Mouse (Mus musculus): Measurements from ENCODE around the gene Ttc13.

DNA sequence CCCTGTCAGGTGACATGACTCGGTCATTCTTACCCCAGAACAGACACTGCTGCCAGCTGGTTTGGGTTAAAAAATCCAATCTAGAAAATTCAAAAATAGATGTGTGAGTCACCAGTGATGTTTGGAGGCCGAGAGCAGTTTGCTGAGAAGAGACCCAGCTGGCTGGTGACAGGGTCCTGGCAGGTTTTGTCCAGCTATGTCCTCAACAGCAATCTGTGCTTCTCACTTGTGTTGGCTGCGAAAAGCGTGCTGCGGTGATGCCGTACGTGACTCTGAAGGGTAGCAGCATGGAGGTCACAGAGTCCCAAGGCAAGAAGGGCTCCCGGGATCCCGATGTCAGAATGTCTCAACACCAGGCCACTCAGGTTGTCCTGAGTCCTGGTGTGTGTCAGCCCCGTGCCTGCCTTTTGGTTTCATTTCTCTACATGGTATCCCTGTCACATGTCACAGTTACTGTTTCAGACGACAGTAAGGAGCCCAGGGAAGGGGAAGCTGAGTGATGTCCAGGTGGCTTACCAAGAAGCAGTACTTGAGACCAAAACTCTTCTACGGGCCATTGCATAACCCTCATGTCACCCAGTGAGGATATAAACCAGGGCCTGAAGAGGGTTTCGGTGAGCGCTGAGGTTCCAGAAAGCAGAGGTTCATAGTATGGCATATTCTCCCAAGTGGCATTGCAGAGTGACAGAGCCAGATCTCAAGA, 88.6 kb downstream of the Ttc13 start:
- TF ChIP-seq GATA1 (IDR thresholded peaks at IDR 0.05; ENCODE audit: low read length) (no peak), TAL1 (IDR thresholded peaks at IDR 0.05; ENCODE audit: low read length) (no peak)

Measured in erythroblast, embryonic 14.5 days (primary cell).